Mouse (Mus musculus) stomach, postnatal 0 days (tissue): ENCODE measurements around the gene Set. TPM values are rescaled to one million over a fixed set of nuclear protein-coding genes. Genes with fewer than 3 reads are reported as not detected.

ENCODE experiments used
- ATAC-seq: fragments of 200-750 bp; cut with Nextera tagmentation; 2 replicates; pipeline ENCODE4 v1.8.0; 2017; ENCODE audit not compliant: low FRiP score, low TSS enrichment
- DNase-seq: peaks from one replicate; pipeline ENCODE4 v3.0.0-alpha.2; 2016; ENCODE audit warnings: low spot score
- H3K27ac ChIP-seq: fragments of 300-500 bp; sonication (generic); replicated peaks from 2 replicates; pipeline ENCODE4 v1.5.1; 2014; ENCODE audit warnings: mild to moderate bottlenecking, control low read depth
- H3K27me3 ChIP-seq: fragments of 300-500 bp; sonication (generic); 2 replicates; pipeline ENCODE4 v1.6.1; 2014; ENCODE audit warnings: low read length; ENCODE audit not compliant: control insufficient read depth, insufficient read depth
- H3K36me3 ChIP-seq: fragments of 300-500 bp; sonication (generic); 2 replicates; pipeline ENCODE4 v1.6.1; 2014; ENCODE audit warnings: low read length, mixed read lengths; ENCODE audit not compliant: control insufficient read depth, insufficient read depth
- H3K4me1 ChIP-seq: fragments of 300-500 bp; sonication (generic); replicated peaks from 2 replicates; pipeline ENCODE4 v1.6.1; 2014; ENCODE audit warnings: antibody characterized with exemption; ENCODE audit not compliant: control insufficient read depth, insufficient read depth
- H3K4me2 ChIP-seq: fragments of 300-500 bp; sonication (generic); replicated peaks from 2 replicates; pipeline ENCODE4 v1.6.1; 2014; ENCODE audit warnings: low read depth, mild to moderate bottlenecking, control low read depth, moderate library complexity
- H3K4me3 ChIP-seq: fragments of 300-500 bp; sonication (generic); 2 replicates; pipeline ENCODE4 v1.5.1; 2014; ENCODE audit warnings: low read depth, low read length, control low read depth
- H3K9ac ChIP-seq: fragments of 300-500 bp; sonication (generic); 2 replicates; pipeline ENCODE4 v1.6.1; 2014; ENCODE audit warnings: mild to moderate bottlenecking, low read length, control low read depth, mixed read lengths
- H3K9me3 ChIP-seq: fragments of 300-500 bp; sonication (generic); 2 replicates; pipeline ENCODE4 v1.6.1; 2016; ENCODE audit warnings: low read length; ENCODE audit not compliant: control insufficient read depth
- CTCF ChIP-seq: IDR thresholded peaks from 2 replicates; pipeline ENCODE4 v1.5.1; 2016; ENCODE audit warnings: antibody characterized with exemption, low read depth, mild to moderate bottlenecking, moderate library complexity
- EP300 ChIP-seq: optimal IDR thresholded peaks from 2 replicates; pipeline ENCODE3; 2016; ENCODE audit warnings: antibody characterized with exemption
- WGBS: fragments of 180-500 bp; shearing (Covaris S2); extraction: QIAGEN DNeasy Blood & Tissue Kit; methylation state at CpG from one replicate; pipeline ENCODE4 v1.1.7; 2014; 5-methylcytosine and 5-hydroxymethylcytosine counted together
- polyA plus RNA-seq: library from polyadenylated mRNA; unstranded; fragments of >200 nt; fragmentation: Nextera tagmentation; extraction: Ambion mirVana; gene quantifications from 2 replicates; pipeline ENCODE4 v1.2.1, GENCODE M21; 2015

The Set gene
- polyA plus RNA-seq, 1 experiment from 2014 or later, result 202 TPM

GRCm38 (mm10) chr2:30084113-30084512 is 26.9 kb downstream of the Set start:
- no peak overlapping the region; the same call in 1 of the 2 replicates for H3K4me2 ChIP-seq
- H3K4me1 ChIP-seq, result no peaks in the 10 kb centered on the region
- H3K36me3 ChIP-seq, result no peaks in the 10 kb centered on the region
- no peaks in the 10 kb centered on the region for H3K27me3 ChIP-seq
- no peak for TF ChIP-seq EP300
- no peak for TF ChIP-seq CTCF
- DNase-seq, result no peak
- no peak overlapping the region for H3K4me3 ChIP-seq
- H3K9ac ChIP-seq, result no peak overlapping the region
- no peak for ATAC-seq
- no peaks in the 10 kb centered on the region for H3K9me3 ChIP-seq
- WGBS, result 53% methylated on average over 5 of the region's 5 CpGs
- no peak overlapping the region for H3K27ac ChIP-seq

- DNase-seq, result no peak
These were observed 27.5 kb downstream of the Set start for GRCm38 (mm10) chr2:30084632-30085031.

GRCm38 (mm10) chr2:30087310-30087709 is 30.1 kb downstream of the Set start:
- no peaks in the 10 kb centered on the region for H3K9me3 ChIP-seq
- H3K9ac ChIP-seq, result no peak overlapping the region
- TF ChIP-seq EP300 (no peak), CTCF (peak; percentile 22; the same call in 1 of the 2 replicates)
- WGBS, result 91% methylated on average over 4 of the region's 4 CpGs
- H3K27ac ChIP-seq, result no peak overlapping the region
- no peaks in the 10 kb centered on the region; the same call in 1 of the 2 replicates for H3K36me3 ChIP-seq
- no peak for ATAC-seq
- no peaks in the 10 kb centered on the region for H3K27me3 ChIP-seq
- DNase-seq, result no peak
- H3K4me2 ChIP-seq, result no peak overlapping the region
- no peaks in the 10 kb centered on the region for H3K4me1 ChIP-seq
- no peak overlapping the region for H3K4me3 ChIP-seq

More at GRCm38 (mm10) chr2:30084632-30085031, 27.5 kb downstream of the Set start:
- Histone ChIP-seq H3K9me3 (no peaks in the 10 kb centered on the region), H3K27ac (no peak overlapping the region), H3K9ac (peak overlapping the region; percentile 41; the same call in 1 of the 2 replicates), H3K4me1 (no peaks in the 10 kb centered on the region), H3K36me3 (no peaks in the 10 kb centered on the region), H3K4me3 (0 out of 2 replicates have a peak overlapping the region, but pooled peaks have one; percentile 2), H3K4me2 (peak overlapping the region; percentile 37), H3K27me3 (no peaks in the 10 kb centered on the region)
- TF ChIP-seq CTCF (no peak), EP300 (no peak)
- 21% methylated on average over 12 of the region's 12 CpGs for WGBS
- no peak; the same call in 1 of the 2 replicates for ATAC-seq

DNA sequence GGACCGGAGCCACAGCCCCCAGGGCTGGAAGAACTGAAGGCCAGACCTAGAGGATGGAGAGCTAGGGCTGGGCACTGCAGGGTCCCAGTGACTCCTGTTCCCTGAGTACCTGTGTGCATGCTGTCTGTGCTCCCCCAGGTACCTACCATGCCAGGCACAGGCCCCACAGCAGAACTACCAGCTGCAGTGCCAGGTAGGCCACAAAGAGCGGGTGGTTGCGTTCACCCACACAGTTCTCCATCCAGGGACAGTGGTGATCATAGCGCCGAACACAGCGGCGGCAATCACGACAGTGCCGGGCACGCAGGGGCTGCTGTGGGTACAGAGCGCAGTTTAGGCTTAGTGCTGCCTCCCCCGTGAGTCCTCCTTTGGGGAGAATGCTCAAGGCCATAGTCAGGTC is 34.3 kb downstream of the Set start:
- Histone ChIP-seq H3K27ac (no peak overlapping the region), H3K27me3 (no peaks in the 10 kb centered on the region), H3K4me3 (no peak overlapping the region), H3K9me3 (no peaks in the 10 kb centered on the region), H3K9ac (no peak overlapping the region), H3K36me3 (no peaks in the 10 kb centered on the region; the same call in 1 of the 2 replicates), H3K4me1 (no peaks in the 10 kb centered on the region), H3K4me2 (no peak overlapping the region)
- no peak for TF ChIP-seq CTCF
- no peak for TF ChIP-seq EP300
- DNase-seq (no peak), ATAC-seq (no peak)
- WGBS, result 95% methylated on average over 12 of the region's 12 CpGs

GRCm38 (mm10) chr2:30092280-30092918 is 35.2 kb downstream of the Set start:
- Histone ChIP-seq H3K36me3 (peaks cover 2% of the 10 kb centered on the region; the same call in 1 of the 2 replicates), H3K4me1 (no peaks in the 10 kb centered on the region), H3K4me3 (peak overlapping the region; percentile 53), H3K9me3 (no peaks in the 10 kb centered on the region), H3K9ac (no peak overlapping the region; the same call in 1 of the 2 replicates), H3K27me3 (no peaks in the 10 kb centered on the region), H3K27ac (no peak overlapping the region), H3K4me2 (peak overlapping the region; percentile 81)
- no peak for TF ChIP-seq EP300
- no peak for TF ChIP-seq CTCF
- 46% methylated on average over 6 of the region's 6 CpGs for WGBS
- ATAC-seq (no peak), DNase-seq (no peak)
